Mouse (Mus musculus) liver, postnatal 0 days (tissue): Measurements from ENCODE around the gene Shoc2.
A peak's percentile ranks its signal among the peaks of the same experiment; 100 is the strongest.

Experiments
- CTCF ChIP-seq: sonication (generic); IDR thresholded peaks from 2 replicates; pipeline ENCODE4 v1.5.1; 2016; ENCODE audit warnings: antibody characterized with exemption, low read depth
- EP300 ChIP-seq: IDR thresholded peaks from 2 replicates; pipeline ENCODE4 v1.6.1; 2016; ENCODE audit warnings: antibody characterized with exemption, low read depth, mild to moderate bottlenecking

- TF ChIP-seq CTCF (no peak), EP300 (peak; percentile 80)
These were observed 3.0 kb upstream of the Shoc2 start for GRCm38 (mm10) chr19:53941139-53941538.
